ENCODE assay signal across 15 mouse cellular contexts in genomic region chr5:116564391-116564790, GRCm38 (mm10). TPM values are rescaled to one million over a fixed set of nuclear protein-coding genes. Genes with fewer than 3 reads are reported as not detected.
"Had no signal": no experiment of that assay in that cellular context is flagged by ENCODE, and none has a peak within 500 bp of the region (broad histone marks: within the 10 kb centered on the region; RNA-seq: fewer than 3 reads in every experiment).

No protein-coding gene starts in this region.

- H3K27ac ChIP-seq: kidney, postnatal 0 days; left cerebral cortex, adult 2 months; liver, embryonic 13.5 days; macrophage; midbrain, embryonic 12.5 days; midbrain, embryonic 15.5 days; neural tube, embryonic 12.5 days; neural tube, embryonic 15.5 days had no signal

- ATAC-seq: lung, postnatal 0 days; midbrain, embryonic 15.5 days had no signal

- DNase-seq: kidney, postnatal 25 days; layer of hippocampus, postnatal 36 days; liver, embryonic 13.5 days; lung, embryonic 14.5 days; thymus, adult 18-20 months; thymus, postnatal 36 days had no signal

- H3K36me3 ChIP-seq: liver, embryonic 13.5 days; midbrain, embryonic 15.5 days; neural tube, embryonic 12.5 days; neural tube, embryonic 15.5 days had no signal

- H3K27me3 ChIP-seq: liver, embryonic 13.5 days; midbrain, embryonic 12.5 days; midbrain, embryonic 15.5 days; neural tube, embryonic 12.5 days; neural tube, embryonic 15.5 days had no signal

- H3K4me1 ChIP-seq: liver, embryonic 13.5 days had no signal

- H3K4me3 ChIP-seq: left cerebral cortex, adult 2 months; liver, embryonic 13.5 days; midbrain, embryonic 12.5 days; midbrain, embryonic 15.5 days; neural tube, embryonic 12.5 days; neural tube, embryonic 15.5 days had no signal

- H3K9ac ChIP-seq: liver, embryonic 13.5 days; lung, embryonic 14.5 days; midbrain, embryonic 12.5 days; midbrain, embryonic 15.5 days; neural tube, embryonic 12.5 days; neural tube, embryonic 15.5 days had no signal

- H3K9me3 ChIP-seq: midbrain, embryonic 12.5 days; midbrain, embryonic 15.5 days; neural tube, embryonic 12.5 days; neural tube, embryonic 15.5 days had no signal

- H3K4me2 ChIP-seq: liver, embryonic 13.5 days; lung, embryonic 14.5 days; midbrain, embryonic 12.5 days; midbrain, embryonic 15.5 days; neural tube, embryonic 12.5 days; neural tube, embryonic 15.5 days had no signal

RNA-seq across cellular contexts. Expression of gene Srrm4, which starts 27.2 kb away (rescaled TPM):
- polyA plus RNA-seq: macrophage; spleen, adult 2 months had no signal
